Mouse (Mus musculus) granulocyte monocyte progenitor cell, adult 5-6 weeks (primary cell): ENCODE measurements around the gene Olfr1537. TPM values are rescaled to one million over a fixed set of nuclear protein-coding genes. Genes with fewer than 3 reads are reported as not detected.

Source experiments
- ATAC-seq: replicated peaks from 2 replicates; pipeline ENCODE4 v1.8.0; 2016; ENCODE audit warnings: mild to moderate bottlenecking, moderate TSS enrichment, inconsistent platforms; ENCODE audit not compliant: poor library complexity, severe bottlenecking
- total RNA-seq, 2 experiments: library from RNA; stranded (forward) in 1 of 2; stranded (reverse) in 1 of 2; fragments of 200-712, 200-1000 nt in 1 of 2; fragments of >200 nt in 1 of 2; fragmentation: Nextera tagmentation in 1 of 2; gene quantifications; 2 replicates each; pipeline ENCODE4 v1.2.3; 2014 to 2017

Gene Olfr1537
- total RNA-seq (2014; fragmentation: Nextera tagmentation) (not detected in 2 replicates), total RNA-seq (2017) (not detected in 2 replicates)

GRCm38 (mm10) chr9:39249894-39250293, at the start of gene Olfr1537:
Olfr1537 (minus strand) TSS chr9:39249994.
- no peak for ATAC-seq

GRCm38 (mm10) chr9:39287136-39287535, 37.3 kb upstream of the Olfr1537 start:
- no peak for ATAC-seq

DNA sequence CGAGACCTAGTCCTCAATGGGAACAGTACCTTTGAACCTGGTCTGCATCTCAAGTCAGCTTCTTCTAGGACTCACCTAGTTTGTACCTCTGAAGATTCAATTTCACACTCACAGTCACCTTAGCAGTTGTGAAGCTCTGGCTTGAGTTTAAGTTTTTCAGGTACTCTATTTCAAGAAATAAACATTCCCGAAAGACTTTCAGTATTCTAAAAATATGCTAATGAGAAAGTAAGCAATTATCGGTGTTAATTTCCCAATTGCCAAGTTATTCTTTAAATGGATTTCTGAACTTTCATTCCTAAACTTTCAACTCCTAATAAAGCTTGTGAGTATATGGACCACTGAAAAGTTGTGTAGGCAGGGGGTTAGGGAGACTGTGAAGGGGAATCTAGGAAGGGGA, 26.9 kb upstream of the Olfr1537 start, which contains the start of gene Olfr945:
TSS of gene Olfr945 (minus strand) at position 101 of the 400 bp plus-strand sequence.
- ATAC-seq: no peak

- ATAC-seq: no peak
These were observed 48.2 kb downstream of the Olfr1537 start, which contains the start of gene Olfr944 for GRCm38 (mm10) chr9:39201620-39202019. Olfr944 (plus strand) TSS chr9:39201920.

Other genes starting within 250 kb of the Olfr1537 start
- gene Olfr146, start 226.6 kb downstream of the Olfr1537 start, total RNA-seq (2014; fragmentation: Nextera tagmentation): not detected in 2 replicates
- gene Olfr146, start 226.6 kb downstream of the Olfr1537 start, total RNA-seq (2017): not detected in 2 replicates
- not detected in 2 replicates for gene Olfr937, start 185.0 kb downstream of the Olfr1537 start, total RNA-seq (2014; fragmentation: Nextera tagmentation)
- gene Olfr937, start 185.0 kb downstream of the Olfr1537 start, total RNA-seq (2017): not detected in 2 replicates
- not detected in 2 replicates for gene Olfr938, start 171.1 kb downstream of the Olfr1537 start, total RNA-seq (2014; fragmentation: Nextera tagmentation)
- gene Olfr938, start 171.1 kb downstream of the Olfr1537 start, total RNA-seq (2017): not detected in 2 replicates
- not detected in 2 replicates for gene Olfr27, start 121.9 kb downstream of the Olfr1537 start, total RNA-seq (2014; fragmentation: Nextera tagmentation)
- gene Olfr27, start 121.9 kb downstream of the Olfr1537 start, total RNA-seq (2017): not detected in 2 replicates
- gene Olfr943, start 83.7 kb downstream of the Olfr1537 start, total RNA-seq (2014; fragmentation: Nextera tagmentation): not detected in 2 replicates
- not detected in 2 replicates for gene Olfr943, start 83.7 kb downstream of the Olfr1537 start, total RNA-seq (2017)
- not detected in 2 replicates for gene Olfr944, start 48.1 kb downstream of the Olfr1537 start, total RNA-seq (2014; fragmentation: Nextera tagmentation)
- gene Olfr944, start 48.1 kb downstream of the Olfr1537 start, total RNA-seq (2017): not detected in 2 replicates
- gene Olfr945, start 26.8 kb upstream of the Olfr1537 start, total RNA-seq (2014; fragmentation: Nextera tagmentation): not detected in 2 replicates
- gene Olfr945, start 26.8 kb upstream of the Olfr1537 start, total RNA-seq (2017): not detected in 2 replicates
- not detected in 2 replicates for gene Olfr948, start 76.1 kb upstream of the Olfr1537 start, total RNA-seq (2014; fragmentation: Nextera tagmentation)
- not detected in 2 replicates for gene Olfr948, start 76.1 kb upstream of the Olfr1537 start, total RNA-seq (2017)
- gene Olfr951, start 137.4 kb upstream of the Olfr1537 start, total RNA-seq (2014; fragmentation: Nextera tagmentation): not detected in 2 replicates
- gene Olfr951, start 137.4 kb upstream of the Olfr1537 start, total RNA-seq (2017): not detected in 2 replicates
- gene Olfr952, start 177.2 kb upstream of the Olfr1537 start, total RNA-seq (2014; fragmentation: Nextera tagmentation): not detected in 2 replicates
- gene Olfr952, start 177.2 kb upstream of the Olfr1537 start, total RNA-seq (2017): not detected in 2 replicates
- not detected in 2 replicates for gene Olfr954, start 206.7 kb upstream of the Olfr1537 start, total RNA-seq (2014; fragmentation: Nextera tagmentation)
- not detected in 2 replicates for gene Olfr954, start 206.7 kb upstream of the Olfr1537 start, total RNA-seq (2017)
- not detected in 2 replicates for gene Olfr955, start 221.9 kb upstream of the Olfr1537 start, total RNA-seq (2014; fragmentation: Nextera tagmentation)
- gene Olfr955, start 221.9 kb upstream of the Olfr1537 start, total RNA-seq (2017): not detected in 2 replicates
- not detected in 2 replicates for gene Olfr44, start 244.0 kb upstream of the Olfr1537 start, total RNA-seq (2014; fragmentation: Nextera tagmentation)
- gene Olfr44, start 244.0 kb upstream of the Olfr1537 start, total RNA-seq (2017): not detected in 2 replicates